Mouse (Mus musculus): ENCODE results near the gene Magoh. TPM values are rescaled to one million over a fixed set of nuclear protein-coding genes. Genes with fewer than 3 reads are reported as not detected.

The Magoh gene
- total and polyA plus RNA-seq, 3 experiments, result 38.8 to 43.2 (median 40.2) TPM

GRCm38 (mm10) chr4:107834643-107835314, 44.8 kb upstream of the Magoh start:
- H3K4me1 ChIP-seq (ENCODE audit: control insufficient read depth, insufficient read depth, low read length), result no peaks in the 10 kb centered on the region
- WGBS, result 72% methylated on average over 22 of the region's 22 CpGs
- H3K79me2 ChIP-seq (replicated peaks; ENCODE audit: control insufficient read depth, insufficient read depth, low read length), result no peaks in the 10 kb centered on the region
- no peaks in the 10 kb centered on the region for H3K36me3 ChIP-seq (ENCODE audit: control insufficient read depth, insufficient read depth, low read length)
- H3K4me3 ChIP-seq, result no peak overlapping the region
- DNase-seq, result no peak
- no peaks in the 10 kb centered on the region for H3K27me3 ChIP-seq (ENCODE audit: control insufficient read depth, insufficient read depth, low read length)
- TF ChIP-seq EP300 (IDR thresholded peaks at IDR 0.05; ENCODE audit: insufficient read depth, low read depth, low read length) (no peak), POLR2A (IDR thresholded peaks at IDR 0.05; ENCODE audit: insufficient read depth, low read depth, low read length) (no peak), CTCF (IDR thresholded peaks at IDR 0.05) (no peak)
- H3K27ac ChIP-seq, result no peak overlapping the region
- intact Hi-C loops (cut with DNase I), result no loop called here
- no peak overlapping the region for H3K9ac ChIP-seq (ENCODE audit: low read depth, low read length)

- no peak for DNase-seq
- Histone ChIP-seq H3K79me2 (replicated peaks; ENCODE audit: control insufficient read depth, insufficient read depth, low read length) (no peaks in the 10 kb centered on the region), H3K4me1 (ENCODE audit: control insufficient read depth, insufficient read depth, low read length) (no peaks in the 10 kb centered on the region), H3K27me3 (ENCODE audit: control insufficient read depth, insufficient read depth, low read length) (no peaks in the 10 kb centered on the region), H3K36me3 (ENCODE audit: control insufficient read depth, insufficient read depth, low read length) (no peaks in the 10 kb centered on the region), H3K9ac (ENCODE audit: low read depth, low read length) (no peak overlapping the region), H3K4me3 (no peak overlapping the region), H3K27ac (no peak overlapping the region)
- TF ChIP-seq POLR2A (IDR thresholded peaks at IDR 0.05; ENCODE audit: insufficient read depth, low read depth, low read length), result no peak
- intact Hi-C loops (cut with DNase I), result no loop called here
- 65% methylated on average over 5 of the region's 5 CpGs for WGBS
These were observed 44.0 kb upstream of the Magoh start for GRCm38 (mm10) chr4:107835508-107835909.

GRCm38 (mm10) chr4:107836758-107837157, 42.8 kb upstream of the Magoh start:
- DNase-seq, result no peak
- no peak for TF ChIP-seq CTCF (IDR thresholded peaks at IDR 0.05)
- TF ChIP-seq EP300 (IDR thresholded peaks at IDR 0.05; ENCODE audit: insufficient read depth, low read depth, low read length), result no peak
- TF ChIP-seq POLR2A (IDR thresholded peaks at IDR 0.05; ENCODE audit: insufficient read depth, low read depth, low read length), result no peak
- H3K4me1 ChIP-seq (ENCODE audit: control insufficient read depth, insufficient read depth, low read length), result no peaks in the 10 kb centered on the region
- H3K79me2 ChIP-seq (replicated peaks; ENCODE audit: control insufficient read depth, insufficient read depth, low read length), result no peaks in the 10 kb centered on the region
- 79% methylated on average over 5 of the region's 5 CpGs for WGBS
- intact Hi-C loops (cut with DNase I), result no loop called here
- H3K36me3 ChIP-seq (ENCODE audit: control insufficient read depth, insufficient read depth, low read length), result no peaks in the 10 kb centered on the region
- no peak overlapping the region for H3K9ac ChIP-seq (ENCODE audit: low read depth, low read length)
- no peak overlapping the region for H3K4me3 ChIP-seq
- no peak overlapping the region for H3K27ac ChIP-seq
- no peaks in the 10 kb centered on the region for H3K27me3 ChIP-seq (ENCODE audit: control insufficient read depth, insufficient read depth, low read length)

GRCm38 (mm10) chr4:107837910-107838309, 41.6 kb upstream of the Magoh start:
- no peak for DNase-seq
- Histone ChIP-seq H3K9ac (ENCODE audit: low read depth, low read length) (no peak overlapping the region), H3K27ac (no peak overlapping the region), H3K36me3 (ENCODE audit: control insufficient read depth, insufficient read depth, low read length) (no peaks in the 10 kb centered on the region), H3K79me2 (replicated peaks; ENCODE audit: control insufficient read depth, insufficient read depth, low read length) (no peaks in the 10 kb centered on the region), H3K4me1 (ENCODE audit: control insufficient read depth, insufficient read depth, low read length) (no peaks in the 10 kb centered on the region), H3K27me3 (ENCODE audit: control insufficient read depth, insufficient read depth, low read length) (no peaks in the 10 kb centered on the region), H3K4me3 (no peak overlapping the region)
- TF ChIP-seq EP300 (IDR thresholded peaks at IDR 0.05; ENCODE audit: insufficient read depth, low read depth, low read length) (no peak), POLR2A (IDR thresholded peaks at IDR 0.05; ENCODE audit: insufficient read depth, low read depth, low read length) (no peak), CTCF (IDR thresholded peaks at IDR 0.05) (no peak)
- intact Hi-C loops (cut with DNase I), result no loop called here
- 63% methylated on average over 3 of the region's 3 CpGs for WGBS

GRCm38 (mm10) chr4:107843687-107844086, 35.9 kb upstream of the Magoh start:
- no peaks in the 10 kb centered on the region for H3K36me3 ChIP-seq (ENCODE audit: control insufficient read depth, insufficient read depth, low read length)
- no peak overlapping the region for H3K27ac ChIP-seq
- TF ChIP-seq EP300 (IDR thresholded peaks at IDR 0.05; ENCODE audit: insufficient read depth, low read depth, low read length) (no peak), CTCF (IDR thresholded peaks at IDR 0.05) (no peak), POLR2A (IDR thresholded peaks at IDR 0.05; ENCODE audit: insufficient read depth, low read depth, low read length) (no peak)
- no peak overlapping the region for H3K4me3 ChIP-seq
- no peak for DNase-seq
- intact Hi-C loops (cut with DNase I), result no loop called here
- WGBS, result 80% methylated on average over 8 of the region's 8 CpGs
- no peak overlapping the region for H3K9ac ChIP-seq (ENCODE audit: low read depth, low read length)
- H3K4me1 ChIP-seq (ENCODE audit: control insufficient read depth, insufficient read depth, low read length), result no peaks in the 10 kb centered on the region
- H3K27me3 ChIP-seq (ENCODE audit: control insufficient read depth, insufficient read depth, low read length), result peaks cover 4% of the 10 kb centered on the region
- no peaks in the 10 kb centered on the region for H3K79me2 ChIP-seq (replicated peaks; ENCODE audit: control insufficient read depth, insufficient read depth, low read length)

- no peaks in the 10 kb centered on the region for H3K4me1 ChIP-seq (ENCODE audit: control insufficient read depth, insufficient read depth, low read length)
- H3K4me3 ChIP-seq, result no peak overlapping the region
- no peaks in the 10 kb centered on the region for H3K79me2 ChIP-seq (replicated peaks; ENCODE audit: control insufficient read depth, insufficient read depth, low read length)
- no peak overlapping the region for H3K9ac ChIP-seq (ENCODE audit: low read depth, low read length)
- peak; percentile 50 to 82 for DNase-seq
- intact Hi-C loops (cut with DNase I), result loop anchor here (1.0 kb wide), 1 partner anchor 107 kb away; no protein-coding TSS in a partner anchor
- no peak overlapping the region for H3K27ac ChIP-seq
- no peak for TF ChIP-seq EP300 (IDR thresholded peaks at IDR 0.05; ENCODE audit: insufficient read depth, low read depth, low read length)
- TF ChIP-seq CTCF (IDR thresholded peaks at IDR 0.05), result peak; percentile 97
- WGBS, result 3% methylated on average over 10 of the region's 10 CpGs
- H3K36me3 ChIP-seq (ENCODE audit: control insufficient read depth, insufficient read depth, low read length), result no peaks in the 10 kb centered on the region
- H3K27me3 ChIP-seq (ENCODE audit: control insufficient read depth, insufficient read depth, low read length), result peaks cover 4% of the 10 kb centered on the region
These were observed 34.6 kb upstream of the Magoh start for GRCm38 (mm10) chr4:107844971-107845370.
